Mouse (Mus musculus): ENCODE data around the gene March1. TPM values are rescaled to one million over a fixed set of nuclear protein-coding genes. Genes with fewer than 3 reads are reported as not detected.

March1 gene
- polyA plus RNA-seq, 1 experiment = 4.4 TPM

DNA sequence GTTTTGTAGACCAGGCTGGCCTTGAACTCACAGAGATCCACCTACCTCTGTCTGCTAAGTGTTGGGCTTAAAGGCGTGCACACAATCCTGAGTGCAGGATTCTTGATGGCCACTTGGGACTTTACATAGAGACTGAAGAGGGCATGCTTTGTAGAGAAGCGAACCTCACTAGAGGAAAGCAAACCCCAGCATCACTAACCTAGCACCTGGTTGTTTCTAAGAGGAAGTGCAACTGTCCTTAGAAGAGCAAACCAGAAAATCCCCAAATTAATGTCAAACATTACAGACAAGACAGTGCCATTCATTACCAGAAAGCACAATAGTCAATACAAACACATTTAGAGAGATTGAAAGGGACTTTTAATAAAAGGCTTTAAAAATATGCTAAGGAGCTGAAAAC, 885.7 kb downstream of the March1 start:
- DNase-seq = no peak
- Histone ChIP-seq H3K4me1 (ENCODE audit: control insufficient read depth, insufficient read depth, low read length) (no peaks in the 10 kb centered on the region), H3K4me3 (replicated peaks; ENCODE audit: insufficient read depth, low read depth, low read length) (no peak overlapping the region), H3K27ac (ENCODE audit: insufficient read depth, low read length) (no peak overlapping the region), H3K27me3 (ENCODE audit: control insufficient read depth, insufficient read depth, low read length) (no peaks in the 10 kb centered on the region)
- TF ChIP-seq CTCF (IDR thresholded peaks at IDR 0.05; ENCODE audit: borderline replicate concordance, insufficient read depth, low read depth, low read length) (no peak), POLR2A (IDR thresholded peaks at IDR 0.05; ENCODE audit: borderline replicate concordance, insufficient read depth, low read length) (no peak)
- 69% methylated on average over 2 of the region's 2 CpGs for WGBS

DNA sequence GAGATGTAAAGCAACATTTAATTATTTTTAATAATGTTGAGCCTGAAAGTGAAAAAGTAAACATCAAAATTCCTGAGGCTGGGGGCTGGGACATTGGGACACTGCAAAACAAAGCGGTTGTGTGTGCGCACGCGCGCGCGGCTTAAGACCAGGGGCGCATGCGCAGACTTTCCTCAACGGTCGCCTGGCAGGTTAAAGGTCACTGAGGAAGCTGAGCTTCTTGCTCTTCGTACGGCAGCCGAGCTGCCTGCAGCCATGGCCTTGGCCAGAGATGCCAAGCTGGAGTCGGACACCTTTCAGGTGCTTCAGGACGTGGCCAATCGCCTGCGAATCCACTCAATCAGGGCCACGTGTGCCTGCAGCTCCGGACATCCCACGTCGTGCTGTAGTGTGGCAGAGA, 893.8 kb downstream of the March1 start, which contains the start of gene Tktl2:
Tktl2 (plus strand) TSS at position 220 of the 400 bp plus-strand sequence.
- Histone ChIP-seq H3K27me3 (ENCODE audit: control insufficient read depth, insufficient read depth, low read length) (no peaks in the 10 kb centered on the region), H3K27ac (ENCODE audit: insufficient read depth, low read length) (no peak within 1 kb of the TSS), H3K4me1 (ENCODE audit: control insufficient read depth, insufficient read depth, low read length) (no peaks in the 10 kb centered on the region), H3K4me3 (replicated peaks; ENCODE audit: insufficient read depth, low read depth, low read length) (no peak within 1 kb of the TSS)
- 97% methylated on average over 22 of the region's 22 CpGs for WGBS
- no peak for TF ChIP-seq CTCF (IDR thresholded peaks at IDR 0.05; ENCODE audit: borderline replicate concordance, insufficient read depth, low read depth, low read length)
- no peak for TF ChIP-seq POLR2A (IDR thresholded peaks at IDR 0.05; ENCODE audit: borderline replicate concordance, insufficient read depth, low read length)
- no peak for DNase-seq

DNA sequence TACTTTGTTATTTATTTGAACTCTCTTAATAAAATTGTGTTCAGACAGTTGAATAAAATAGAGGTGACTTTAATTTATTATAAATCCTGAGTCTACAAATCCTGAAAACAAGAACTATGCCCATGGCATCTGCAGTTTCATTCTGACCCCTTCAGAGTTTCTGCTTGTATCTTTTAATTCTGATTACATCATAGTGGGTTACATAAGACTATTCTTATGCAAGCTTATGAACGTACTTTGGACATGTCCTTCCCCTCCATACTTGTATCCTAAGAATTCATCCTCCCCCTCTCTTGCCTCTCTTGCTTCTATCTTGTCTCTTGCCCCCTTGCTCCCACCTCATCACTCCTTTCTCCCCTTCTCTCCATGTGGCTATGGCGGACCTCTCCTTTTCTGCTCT, 901.4 kb downstream of the March1 start:
- Histone ChIP-seq H3K27ac (ENCODE audit: insufficient read depth, low read length) (no peak overlapping the region), H3K4me3 (replicated peaks; ENCODE audit: insufficient read depth, low read depth, low read length) (no peak overlapping the region), H3K27me3 (ENCODE audit: control insufficient read depth, insufficient read depth, low read length) (no peaks in the 10 kb centered on the region), H3K4me1 (ENCODE audit: control insufficient read depth, insufficient read depth, low read length) (no peaks in the 10 kb centered on the region)
- whole genome bisulfite sequencing = 74% methylated on average over 2 of the region's 2 CpGs
- DNase-seq = no peak
- TF ChIP-seq POLR2A (IDR thresholded peaks at IDR 0.05; ENCODE audit: borderline replicate concordance, insufficient read depth, low read length) = no peak
- TF ChIP-seq CTCF (IDR thresholded peaks at IDR 0.05; ENCODE audit: borderline replicate concordance, insufficient read depth, low read depth, low read length) = no peak

DNA sequence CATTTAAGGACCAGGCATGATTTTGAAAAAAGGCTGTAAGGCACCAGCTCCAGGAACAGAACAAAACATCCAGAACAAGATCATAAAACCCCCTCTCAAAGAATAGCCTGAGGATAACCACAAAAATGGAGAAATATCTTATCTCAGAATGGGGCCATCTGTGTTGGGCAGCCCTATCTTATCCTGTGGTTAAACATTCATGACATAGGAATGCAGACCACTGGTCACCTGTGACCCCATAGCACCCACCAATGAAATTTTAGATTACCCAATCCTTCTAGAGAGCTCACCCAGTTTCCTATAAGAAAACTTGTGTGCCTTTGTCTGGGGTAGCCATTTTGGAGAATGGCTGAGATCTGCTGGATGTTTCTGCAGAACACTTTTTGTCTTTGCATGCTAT, 902.9 kb downstream of the March1 start:
- H3K4me3 ChIP-seq (replicated peaks; ENCODE audit: insufficient read depth, low read depth, low read length) = no peak overlapping the region
- no peaks in the 10 kb centered on the region for H3K4me1 ChIP-seq (ENCODE audit: control insufficient read depth, insufficient read depth, low read length)
- DNase-seq = no peak
- TF ChIP-seq POLR2A (IDR thresholded peaks at IDR 0.05; ENCODE audit: borderline replicate concordance, insufficient read depth, low read length) (no peak), CTCF (IDR thresholded peaks at IDR 0.05; ENCODE audit: borderline replicate concordance, insufficient read depth, low read depth, low read length) (no peak)
- H3K27ac ChIP-seq (ENCODE audit: insufficient read depth, low read length) = no peak overlapping the region
- no peaks in the 10 kb centered on the region for H3K27me3 ChIP-seq (ENCODE audit: control insufficient read depth, insufficient read depth, low read length)

All from cerebellum, adult 2 months (tissue).